Mouse (Mus musculus) liver, embryonic 14.5 days (tissue): ENCODE measurements at regions not wholly inside any gene's neighbourhood (a gene's known extent, or its start where the extent isn't known, plus 50 kb on each side); places are given as distances from the start of the nearest gene placed in this dataset.

ENCODE experiments used
- ATAC-seq: fragments of 200-750 bp; cut with Nextera tagmentation; 2 replicates; pipeline ENCODE4 v1.8.0; 2017; ENCODE audit warnings: moderate number of reproducible peaks, mild to moderate bottlenecking, moderate library complexity; ENCODE audit not compliant: insufficient read depth
- DNase-seq, 3 experiments: peaks; one replicate each; pipeline ENCODE4 v3.0.0-alpha.2; 2012 to 2013; ENCODE audit warnings: low read depth in 3 of 3, low spot score in 3 of 3
- H3K27ac ChIP-seq: fragments of 300-500 bp; sonication (generic); 2 replicates; pipeline ENCODE4 v1.5.1; 2014; ENCODE audit warnings: moderate library complexity, mild to moderate bottlenecking, control low read depth, inconsistent platforms
- H3K27me3 ChIP-seq: fragments of 300-500 bp; sonication (generic); 2 replicates; pipeline ENCODE4 v1.6.1; 2014; ENCODE audit warnings: mild to moderate bottlenecking, low read length, moderate library complexity; ENCODE audit not compliant: control insufficient read depth, insufficient read depth
- H3K36me3 ChIP-seq: fragments of 300-500 bp; sonication (generic); replicated peaks from 2 replicates; pipeline ENCODE4 v1.6.1; 2014; ENCODE audit warnings: low read depth; ENCODE audit not compliant: control insufficient read depth, insufficient read depth
- H3K4me1 ChIP-seq, 2 experiments: fragments of 200-500 bp in 1 of 2; fragments of 300-500 bp in 1 of 2; sonication (generic) in 1 of 2; replicated peaks; 2 replicates each; pipeline ENCODE4 v1.6.1; 2012 to 2014; ENCODE audit warnings: antibody characterized with exemption in 1 of 2, inconsistent platforms in 1 of 2, low read length in 1 of 2; ENCODE audit not compliant: control insufficient read depth in 2 of 2, insufficient read depth in 2 of 2
- H3K4me2 ChIP-seq: fragments of 300-500 bp; sonication (generic); 2 replicates; pipeline ENCODE4 v1.6.1; 2014; ENCODE audit warnings: low read depth, mild to moderate bottlenecking, control low read depth, moderate library complexity
- H3K4me3 ChIP-seq, 2 experiments: fragments of 200-500 bp in 1 of 2; fragments of 300-500 bp in 1 of 2; sonication (generic) in 1 of 2; 2 replicates each; pipeline ENCODE4 v1.5.1; 2012 to 2014; ENCODE audit warnings: low read depth in 2 of 2, low read length in 2 of 2, mild to moderate bottlenecking in 2 of 2, control low read depth in 1 of 2, inconsistent platforms in 1 of 2, moderate library complexity in 1 of 2; ENCODE audit not compliant: insufficient read depth in 1 of 2
- H3K9ac ChIP-seq: fragments of 300-500 bp; sonication (generic); replicated peaks from 2 replicates; pipeline ENCODE4 v1.6.1; 2014; ENCODE audit warnings: mild to moderate bottlenecking, control low read depth, moderate library complexity
- H3K9me3 ChIP-seq: fragments of 300-500 bp; sonication (generic); 2 replicates; pipeline ENCODE4 v1.6.1; 2016; ENCODE audit warnings: low read length, mixed read lengths; ENCODE audit not compliant: control insufficient read depth
- CTCF ChIP-seq: IDR thresholded peaks from 2 replicates; pipeline ENCODE4 v1.5.1; 2016; ENCODE audit warnings: antibody characterized with exemption, low read depth, control low read depth
- EP300 ChIP-seq: IDR thresholded peaks from 2 replicates; pipeline ENCODE4 v1.6.1; 2016; ENCODE audit warnings: antibody characterized with exemption, low read depth
- WGBS: fragments of 180-500 bp; shearing (Covaris S2); extraction: QIAGEN DNeasy Blood & Tissue Kit; methylation state at CpG from one replicate; pipeline ENCODE4 v1.1.7; 2014; ENCODE audit not compliant: insufficient replicate concordance; 5-methylcytosine and 5-hydroxymethylcytosine counted together

GRCm38 (mm10) chr10:99517944-99518343 is 241.5 kb downstream of the Csl start:
- ATAC-seq, result no peak
- H3K4me3 ChIP-seq, result no peak overlapping the region
- no peaks in the 10 kb centered on the region for H3K4me1 ChIP-seq
- H3K9ac ChIP-seq, result no peak overlapping the region
- TF ChIP-seq EP300, result no peak
- no peak for TF ChIP-seq CTCF
- no peak overlapping the region for H3K27ac ChIP-seq
- no peaks in the 10 kb centered on the region for H3K27me3 ChIP-seq
- DNase-seq, result no peak
- 30% methylated on average over 4 of the region's 4 CpGs for WGBS
- no peak overlapping the region for H3K4me2 ChIP-seq
- no peaks in the 10 kb centered on the region for H3K9me3 ChIP-seq
- H3K36me3 ChIP-seq, result no peaks in the 10 kb centered on the region

GRCm38 (mm10) chr10:99519479-99519878 is 240.0 kb downstream of the Csl start:
- Histone ChIP-seq H3K9me3 (no peaks in the 10 kb centered on the region), H3K27me3 (no peaks in the 10 kb centered on the region), H3K4me1 (no peaks in the 10 kb centered on the region), H3K27ac (no peak overlapping the region), H3K9ac (no peak overlapping the region), H3K4me3 (no peak overlapping the region), H3K36me3 (no peaks in the 10 kb centered on the region), H3K4me2 (no peak overlapping the region)
- ATAC-seq, result no peak
- DNase-seq, result no peak
- TF ChIP-seq EP300 (no peak), CTCF (no peak)
- 57% methylated on average over 4 of the region's 4 CpGs for WGBS

GRCm38 (mm10) chr10:99523817-99524216 is 235.6 kb downstream of the Csl start:
- H3K4me2 ChIP-seq, result no peak overlapping the region

GRCm38 (mm10) chr10:99524273-99525212 is 234.9 kb downstream of the Csl start:
- no peak overlapping the region for H3K4me2 ChIP-seq
- no peaks in the 10 kb centered on the region for H3K36me3 ChIP-seq
- DNase-seq (no peak), ATAC-seq (no peak)
- no peaks in the 10 kb centered on the region for H3K9me3 ChIP-seq
- no peak overlapping the region for H3K4me3 ChIP-seq
- H3K27ac ChIP-seq, result no peak overlapping the region
- H3K9ac ChIP-seq, result no peak overlapping the region
- no peaks in the 10 kb centered on the region for H3K27me3 ChIP-seq
- TF ChIP-seq CTCF (no peak), EP300 (no peak)
- 41% methylated on average over 20 of the region's 20 CpGs for WGBS
- H3K4me1 ChIP-seq, result no peaks in the 10 kb centered on the region

More at GRCm38 (mm10) chr10:99523817-99524216, 235.6 kb downstream of the Csl start:
- ATAC-seq, result no peak
- TF ChIP-seq CTCF (no peak), EP300 (no peak)
- Histone ChIP-seq H3K27me3 (no peaks in the 10 kb centered on the region), H3K27ac (no peak overlapping the region), H3K9ac (no peak overlapping the region), H3K4me3 (no peak overlapping the region), H3K36me3 (no peaks in the 10 kb centered on the region), H3K4me1 (no peaks in the 10 kb centered on the region), H3K9me3 (no peaks in the 10 kb centered on the region)
- no peak for DNase-seq
- WGBS, result 66% methylated on average over 5 of the region's 5 CpGs

GRCm38 (mm10) chr10:99526148-99526547 is 233.3 kb downstream of the Csl start:
- no peaks in the 10 kb centered on the region for H3K9me3 ChIP-seq
- no peak overlapping the region for H3K9ac ChIP-seq
- no peaks in the 10 kb centered on the region for H3K4me1 ChIP-seq
- H3K4me3 ChIP-seq, result no peak overlapping the region
- TF ChIP-seq CTCF, result no peak
- no peak overlapping the region for H3K4me2 ChIP-seq
- ATAC-seq (no peak), DNase-seq (no peak)
- 56% methylated on average over 4 of the region's 4 CpGs for WGBS
- H3K27me3 ChIP-seq, result no peaks in the 10 kb centered on the region
- H3K27ac ChIP-seq, result no peak overlapping the region
- no peaks in the 10 kb centered on the region for H3K36me3 ChIP-seq
